Comparison of ENCODE assay signal across 17 mouse cellular contexts in the genomic region with DNA sequence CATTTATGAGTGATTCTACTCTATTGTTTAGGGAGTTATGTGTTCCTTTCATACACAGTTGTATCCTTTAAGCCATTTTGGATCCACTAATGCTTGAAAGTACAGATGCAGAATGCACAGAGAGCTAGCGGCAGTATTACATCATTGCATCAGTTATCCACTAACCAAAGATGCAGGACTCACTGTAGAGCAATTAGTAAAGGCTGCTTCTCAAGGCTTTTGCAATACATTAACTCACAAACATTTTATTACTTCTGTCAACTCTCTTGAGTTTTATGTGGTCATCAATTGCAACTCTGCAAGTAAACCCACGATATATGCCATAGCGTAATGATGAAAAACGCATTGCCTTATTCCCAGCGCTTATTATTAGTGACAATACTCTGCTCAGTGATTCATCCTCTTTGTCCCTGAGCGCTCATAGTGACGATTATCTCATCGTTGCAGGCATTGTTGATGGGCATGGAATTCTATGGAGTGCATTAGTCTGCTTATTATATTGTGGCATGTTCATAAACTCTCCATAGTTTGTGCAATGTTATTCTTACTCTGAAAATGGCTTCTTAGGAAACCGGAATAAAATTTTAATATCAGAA.
"Had no signal": no experiment of that assay in that cellular context is flagged by ENCODE, and none has a peak within 500 bp of the region (broad histone marks: within the 10 kb centered on the region; RNA-seq: fewer than 3 reads in every experiment).

No protein-coding gene starts in this region.

- H3K36me3 ChIP-seq: kidney, embryonic 15.5 days; liver, embryonic 13.5 days had no signal

- H3K27me3 ChIP-seq: kidney, embryonic 15.5 days; liver, embryonic 13.5 days had no signal

- DNase-seq: kidney, adult 8-10 months; kidney, postnatal 10 days; kidney, postnatal 36 days; layer of hippocampus, postnatal 36 days; liver, embryonic 13.5 days; lung, adult 2 months; lung, postnatal 14 days; lung, postnatal 4 days; midbrain, embryonic 14.5 days; right cerebral cortex, postnatal 4 days; thymus, adult 2 months; thymus, postnatal 14 days; thymus, postnatal 4 days had no signal

- H3K27ac ChIP-seq: kidney, embryonic 15.5 days; left cerebral cortex, adult 2 months; liver, embryonic 13.5 days; stomach, postnatal 0 days had no signal

- H3K9ac ChIP-seq: kidney, embryonic 15.5 days; liver, embryonic 13.5 days had no signal

- H3K9me3 ChIP-seq: kidney, embryonic 15.5 days; liver, embryonic 13.5 days had no signal

- H3K4me2 ChIP-seq: kidney, embryonic 15.5 days; liver, embryonic 13.5 days; midbrain, embryonic 11.5 days had no signal

- H3K4me1 ChIP-seq: kidney, embryonic 15.5 days; liver, embryonic 13.5 days had no signal

- H3K4me3 ChIP-seq: kidney, embryonic 15.5 days; left cerebral cortex, adult 2 months; liver, embryonic 13.5 days had no signal
